Mouse (Mus musculus) embryo, embryonic 10 days (tissue): Measurements from ENCODE around the gene Bcdin3d.
A peak's percentile ranks its signal among the peaks of the same experiment; 100 is the strongest.

Experiments
- DNase-seq: peaks from one replicate; pipeline ENCODE4 v3.0.0-alpha.2; 2015; ENCODE audit warnings: low spot score

The Bcdin3d gene

GRCm38 (mm10) chr15:99440816-99441457 is 33.6 kb downstream of the Bcdin3d start:
- no peak for DNase-seq

- no peak for DNase-seq
Observed at GRCm38 (mm10) chr15:99440112-99440815, 34.3 kb downstream of the Bcdin3d start.

GRCm38 (mm10) chr15:99438966-99439698 is 35.4 kb downstream of the Bcdin3d start:
- no peak for DNase-seq

- DNase-seq: no peak
Observed at GRCm38 (mm10) chr15:99433913-99434312, 40.6 kb downstream of the Bcdin3d start.

GRCm38 (mm10) chr15:99433081-99433718 is 41.3 kb downstream of the Bcdin3d start:
- DNase-seq: no peak

- no peak for DNase-seq
Observed at GRCm38 (mm10) chr15:99431967-99432366, 42.6 kb downstream of the Bcdin3d start.

GRCm38 (mm10) chr15:99431504-99431903 is 43.0 kb downstream of the Bcdin3d start:
- no peak for DNase-seq

- DNase-seq: no peak
Observed at GRCm38 (mm10) chr15:99431063-99431462, 43.5 kb downstream of the Bcdin3d start.

GRCm38 (mm10) chr15:99430394-99430793 is 44.1 kb downstream of the Bcdin3d start:
- no peak for DNase-seq

GRCm38 (mm10) chr15:99423884-99424283 is 50.6 kb downstream of the Bcdin3d start:
- DNase-seq: no peak

GRCm38 (mm10) chr15:99423131-99423530 is 51.4 kb downstream of the Bcdin3d start:
- no peak for DNase-seq

- no peak for DNase-seq
Observed at GRCm38 (mm10) chr15:99422551-99422950, 52.0 kb downstream of the Bcdin3d start.

GRCm38 (mm10) chr15:99421676-99422075 is 52.9 kb downstream of the Bcdin3d start:
- DNase-seq: no peak

- no peak for DNase-seq
Observed at GRCm38 (mm10) chr15:99421152-99421551, 53.4 kb downstream of the Bcdin3d start.

GRCm38 (mm10) chr15:99420521-99421014 is 54.0 kb downstream of the Bcdin3d start:
- peak; percentile 87 for DNase-seq

GRCm38 (mm10) chr15:99420101-99420500 is 54.4 kb downstream of the Bcdin3d start:
- DNase-seq: no peak
